Mouse (Mus musculus): Measurements from ENCODE around the gene Bahcc1.

- TF ChIP-seq CTCF (IDR thresholded peaks at IDR 0.05; ENCODE audit: borderline replicate concordance, extremely low read depth, insufficient read depth, insufficient read length), result no peak
- no peak for TF ChIP-seq POLR2A (IDR thresholded peaks at IDR 0.05; ENCODE audit: borderline replicate concordance, extremely low read depth, insufficient read depth, insufficient read length, poor library complexity, severe bottlenecking)
These were observed 4.4 kb upstream of the Bahcc1 start for GRCm38 (mm10) chr11:120228116-120228890.
